Mouse (Mus musculus): ENCODE measurements around the gene Zscan26. TPM values are rescaled to one million over a fixed set of nuclear protein-coding genes. Genes with fewer than 3 reads are reported as not detected.
"Not testable (repeated sequence)": the region's sequence is repeated elsewhere in the genome, so short reads cannot be mapped to it uniquely, and the experiment has no call there.

Zscan26 gene
- 10 to 100 TPM; 22.2 to 25.9 TPM for total RNA-seq (2021)
- long read RNA-seq, experiment 1, full-length matches to known transcripts = 3 of 3 reads
- long read RNA-seq, experiment 1, partial matches to known transcripts = 0 of 3 reads
- long read RNA-seq, experiment 1, other reads (novel, unspliced or antisense) = 0 of 3 reads
- long read RNA-seq, experiment 2, full-length matches to known transcripts = 1 of 3 reads
- long read RNA-seq, experiment 2, partial matches to known transcripts = 0 of 3 reads
- long read RNA-seq, experiment 2, other reads (novel, unspliced or antisense) = 2 of 3 reads

DNA sequence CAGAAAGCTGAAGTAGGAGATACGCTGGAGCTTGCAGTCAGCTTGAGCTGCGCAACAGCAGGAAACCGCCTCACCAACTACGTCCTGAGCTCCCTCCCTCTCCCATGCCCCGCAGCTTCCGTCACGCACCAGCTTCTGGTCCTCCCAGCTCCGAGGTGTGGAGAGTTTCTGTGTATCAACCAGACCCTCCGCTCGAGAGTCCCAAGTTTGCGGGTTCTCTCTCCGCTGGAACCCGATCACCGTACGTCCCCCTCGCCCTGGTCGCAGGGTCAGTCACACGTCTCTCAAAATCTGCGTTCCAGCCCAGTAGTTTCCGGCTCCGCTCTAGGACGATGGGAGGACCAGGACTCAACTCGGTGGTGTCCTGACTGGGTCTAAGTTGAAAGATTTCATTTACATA lies at the start of gene Zscan26:
Zscan26 (minus strand) TSS at position 282 of the 400 bp plus-strand sequence.
- peak; percentile 90 to 94 for DNase-seq

DNA sequence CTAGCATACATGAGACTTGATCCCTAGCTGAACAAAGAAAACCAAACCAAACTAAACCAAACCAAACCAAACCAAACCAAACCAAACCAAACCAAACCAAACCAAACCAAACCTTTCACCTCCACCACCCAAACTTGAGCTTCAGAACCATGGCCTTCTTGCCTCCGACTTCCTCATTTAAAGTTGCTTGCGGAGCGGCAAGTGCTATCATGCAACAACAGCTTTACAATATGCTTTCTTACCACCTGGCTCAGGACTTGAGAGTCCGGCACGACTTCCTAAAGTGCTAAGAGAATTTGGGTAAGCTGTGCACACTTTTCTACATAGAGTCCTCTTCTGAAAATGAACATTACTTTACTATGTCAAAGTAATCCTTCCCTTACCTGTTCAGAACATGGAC lies 48.8 kb upstream of the Zscan26 start:
- no peak for DNase-seq

DNA sequence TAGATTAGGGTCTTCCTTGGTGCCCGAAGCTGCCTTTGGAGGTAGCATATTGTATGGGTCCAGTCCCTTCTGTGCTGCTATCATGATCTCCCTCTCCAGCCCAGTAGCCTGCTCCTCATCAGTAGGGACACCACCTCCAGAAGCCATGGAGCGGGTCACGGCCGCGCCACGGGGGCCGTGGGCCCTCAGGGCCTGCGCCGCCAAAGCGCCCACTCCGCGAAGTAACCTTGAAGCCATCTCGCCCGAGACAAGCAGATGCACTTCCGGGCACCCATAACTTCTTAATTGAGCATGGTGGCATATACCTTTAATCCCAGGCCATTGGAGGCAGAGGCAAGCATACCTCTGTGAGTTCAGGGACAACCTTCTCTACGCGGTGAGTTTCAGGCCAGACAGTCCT lies 47.7 kb upstream of the Zscan26 start, which contains the start of gene Gm11273:
Gm11273 (minus strand) TSS at position 237 of the 400 bp plus-strand sequence.
- DNase-seq = not testable (repeated sequence)

DNA sequence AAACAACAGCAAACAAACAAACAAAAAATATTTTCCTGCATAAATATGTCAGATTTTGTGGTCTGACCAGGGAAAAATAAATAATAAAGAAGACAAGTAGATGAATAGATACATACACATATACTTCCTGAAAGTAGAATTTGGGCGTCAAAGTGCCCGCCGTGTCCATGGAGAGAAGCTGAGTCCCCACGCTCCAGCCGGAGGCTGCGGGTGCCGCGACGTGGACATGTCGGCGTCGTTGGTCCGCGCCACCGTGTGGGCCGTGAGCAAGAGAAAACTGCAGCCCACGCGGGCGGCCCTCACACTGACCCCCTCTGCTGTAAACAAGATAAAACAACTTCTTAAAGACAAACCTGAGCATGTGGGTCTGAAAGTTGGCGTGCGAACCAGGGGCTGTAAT lies 41.5 kb upstream of the Zscan26 start, which contains the start of gene AK157302:
AK157302 (plus strand) TSS at position 144 of the 400 bp plus-strand sequence.
- DNase-seq = no peak

DNA sequence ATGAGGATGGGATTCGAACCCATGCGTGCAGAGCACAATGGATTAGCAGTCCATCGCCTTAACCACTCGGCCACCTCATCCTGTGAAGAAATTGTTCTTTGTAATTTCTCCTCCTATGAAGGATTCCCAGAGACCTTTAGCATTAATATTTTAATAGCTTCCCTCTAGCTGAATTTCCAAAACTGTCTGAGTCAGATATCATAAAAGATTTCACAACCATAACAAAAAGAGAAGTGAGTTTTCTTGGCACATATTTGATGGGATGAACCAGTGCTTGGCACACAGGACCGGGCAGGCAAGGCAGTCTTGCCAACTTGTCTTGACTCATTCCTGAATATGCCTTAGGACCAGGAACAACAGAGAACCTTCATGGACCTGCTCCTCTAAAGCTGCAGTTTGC lies 39.3 kb upstream of the Zscan26 start:
- no peak for DNase-seq

DNA sequence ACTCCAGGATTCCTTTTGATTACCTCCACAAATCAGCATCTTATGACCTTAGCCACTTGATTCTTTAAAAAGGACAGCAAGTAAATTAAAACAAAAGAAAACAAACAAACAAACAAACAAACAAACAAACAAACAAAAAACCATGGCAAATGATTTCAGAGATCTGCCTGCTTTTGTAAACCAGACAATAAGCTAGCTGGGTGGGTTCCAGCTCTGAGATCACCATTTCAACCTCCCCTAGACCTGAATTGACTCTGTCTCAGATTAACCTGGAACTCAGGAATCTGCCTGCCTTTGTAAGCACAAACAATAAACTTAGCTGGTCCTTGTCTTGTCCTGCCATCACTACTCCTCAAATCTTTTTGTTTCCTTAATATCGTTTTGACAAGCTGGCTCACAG lies 33.4 kb upstream of the Zscan26 start:
- no peak for DNase-seq

DNA sequence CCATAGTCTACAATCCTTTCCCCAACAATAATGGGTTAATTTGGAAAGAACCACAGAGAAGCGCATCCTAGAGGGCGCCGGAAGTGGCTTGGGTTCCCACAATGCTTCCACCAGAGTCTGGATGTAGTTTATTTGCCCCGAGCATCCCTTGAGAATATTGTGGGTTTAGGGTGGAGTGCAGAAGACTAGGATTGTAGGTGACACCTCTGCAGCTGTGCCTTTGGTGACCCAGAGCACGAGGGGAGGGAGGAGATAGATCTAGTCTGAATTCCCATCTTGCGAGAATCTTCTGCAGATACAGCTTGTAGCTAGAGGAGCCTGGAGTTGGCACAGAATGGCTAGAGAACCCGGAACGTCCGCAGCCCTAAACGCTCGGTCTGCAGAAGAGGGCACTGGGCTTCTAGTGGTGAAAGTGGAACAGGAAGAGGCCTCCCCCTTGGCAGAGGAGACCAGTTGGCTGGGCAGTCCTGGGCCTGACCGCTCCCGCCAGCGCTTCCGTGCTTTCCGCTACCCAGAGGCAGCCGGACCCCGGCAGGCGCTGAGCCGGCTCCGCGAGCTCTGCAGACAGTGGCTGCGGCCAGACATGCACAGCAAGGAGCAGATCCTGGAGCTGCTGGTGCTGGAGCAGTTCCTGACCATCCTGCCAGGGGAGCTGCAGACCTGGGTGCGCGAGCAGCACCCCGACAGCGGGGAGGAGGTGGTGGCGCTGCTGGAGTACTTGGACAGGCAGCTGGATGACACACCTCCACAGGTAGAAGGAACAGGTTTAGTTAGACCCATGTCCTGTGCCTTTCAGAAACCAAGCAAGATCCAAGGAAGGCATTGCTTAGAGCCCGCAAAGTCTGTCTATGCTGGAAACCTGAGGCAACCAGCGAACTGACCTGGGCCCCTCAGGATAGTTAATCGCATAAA lies 25.5 kb upstream of the Zscan26 start, which contains the start of the genes Zkscan4 and Gm10065:
Zkscan4 (plus strand) TSS at position 149 of the 912 bp plus-strand sequence.
Gm10065 (minus strand) TSS at position 683 of the 912 bp plus-strand sequence.
- DNase-seq = peak; percentile 67 to 80

DNA sequence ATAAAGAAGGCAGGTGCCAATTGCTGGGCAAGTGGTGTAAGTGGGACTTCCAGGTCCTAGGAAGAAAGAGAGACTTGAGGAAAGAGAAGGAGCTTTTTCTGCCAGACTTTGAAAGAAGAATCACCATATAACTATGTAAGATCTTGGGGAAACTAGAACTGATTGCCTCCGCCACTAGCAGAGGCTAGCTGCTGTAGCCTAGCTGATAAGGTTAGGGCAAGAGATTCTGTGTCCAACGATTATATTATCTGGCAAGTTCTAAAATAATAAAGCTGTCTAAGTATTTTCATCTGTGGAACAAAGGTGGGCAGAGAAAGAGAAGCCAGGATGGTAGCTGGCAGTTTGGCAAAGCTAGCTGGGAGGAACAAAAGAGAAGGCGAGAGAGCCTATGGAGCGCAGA lies 18.9 kb upstream of the Zscan26 start:
- DNase-seq = no peak

DNA sequence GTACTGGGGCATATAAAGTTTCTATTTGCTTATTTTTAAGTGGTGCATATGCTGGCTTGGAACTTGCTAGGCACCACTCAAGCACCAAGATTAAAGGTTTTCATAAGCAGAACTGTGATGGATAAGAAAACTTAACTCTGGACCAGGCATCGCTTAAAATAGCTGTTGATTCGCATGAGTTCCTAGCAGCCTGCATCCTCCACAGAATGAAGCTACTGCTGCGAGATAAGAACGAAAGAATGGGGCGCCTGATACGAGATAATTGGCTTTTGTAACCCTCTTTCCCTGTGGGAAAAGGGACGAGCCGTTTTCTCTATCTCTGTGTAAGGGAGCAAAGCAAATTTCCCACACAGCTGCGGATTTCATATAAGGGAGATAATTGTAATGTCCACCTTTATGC lies 15.6 kb upstream of the Zscan26 start:
- DNase-seq = no peak

DNA sequence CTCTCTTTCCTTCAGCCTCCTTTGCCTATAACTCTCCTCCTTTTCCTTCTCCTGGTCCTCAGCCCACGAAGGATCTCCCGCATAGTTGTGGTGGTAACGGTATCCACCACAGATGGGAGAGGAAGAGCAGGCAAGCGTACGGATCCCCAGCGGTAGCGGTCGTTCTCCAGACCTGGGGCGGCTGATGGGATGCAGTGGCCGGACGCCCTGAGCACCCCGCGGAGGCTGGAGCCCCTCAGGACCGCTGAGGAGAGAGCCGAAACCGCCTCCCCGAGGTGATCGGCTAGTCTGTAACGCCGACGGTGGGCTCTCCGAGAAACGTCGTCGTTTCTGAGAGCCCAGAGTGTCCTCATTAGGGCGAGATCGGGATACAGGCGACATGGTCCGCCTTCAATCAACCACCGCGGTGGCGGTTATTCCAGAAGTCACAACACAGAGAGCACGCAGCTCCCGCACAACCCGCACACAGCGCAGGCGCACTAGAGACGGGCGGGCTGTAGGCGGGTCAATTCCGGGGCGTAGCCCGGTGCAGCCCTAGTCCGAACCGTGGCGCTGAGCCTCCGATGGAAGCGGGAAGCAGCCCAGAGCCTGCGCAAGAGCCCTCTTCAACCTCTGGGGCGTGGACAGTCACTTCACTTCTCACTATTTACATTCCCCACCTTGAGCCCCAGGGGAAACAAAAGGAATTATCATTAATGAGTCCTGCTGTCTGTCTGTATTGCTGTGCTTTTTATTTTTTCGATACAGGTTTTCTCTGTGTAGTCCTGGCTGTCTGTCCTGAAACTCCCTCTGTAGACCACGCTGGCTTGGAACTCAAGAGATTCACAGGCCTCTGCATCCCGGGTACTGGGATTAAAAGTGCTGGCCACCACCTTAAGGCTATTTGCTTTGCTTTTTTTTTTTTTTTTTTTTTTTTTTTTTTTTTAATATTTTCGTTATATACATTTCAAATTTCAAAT lies 14.8 kb upstream of the Zscan26 start, which contains the start of gene Nkapl:
Nkapl (minus strand) TSS at position 449 of the 959 bp plus-strand sequence.
- peak; percentile 89 to 92 for DNase-seq

DNA sequence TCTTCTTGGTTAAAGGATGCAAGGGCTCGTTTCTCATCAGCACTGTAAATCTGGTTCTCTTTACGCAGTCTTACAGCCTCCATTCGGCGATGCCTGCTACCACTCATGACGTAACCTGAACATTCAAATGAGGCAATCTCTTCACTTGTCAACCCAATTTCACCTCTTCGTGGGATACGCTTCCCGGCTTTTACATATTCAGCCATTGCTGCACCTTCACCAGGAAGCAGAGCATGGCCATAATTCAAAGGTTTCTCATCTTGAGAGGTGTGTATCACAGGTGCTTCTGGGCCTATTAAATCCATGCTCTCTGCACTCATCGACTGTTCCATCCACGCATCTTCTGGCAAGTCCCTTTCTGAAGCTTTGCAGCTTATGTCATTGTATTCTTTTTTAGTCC lies 13.8 kb upstream of the Zscan26 start:
- no peak for DNase-seq

DNA sequence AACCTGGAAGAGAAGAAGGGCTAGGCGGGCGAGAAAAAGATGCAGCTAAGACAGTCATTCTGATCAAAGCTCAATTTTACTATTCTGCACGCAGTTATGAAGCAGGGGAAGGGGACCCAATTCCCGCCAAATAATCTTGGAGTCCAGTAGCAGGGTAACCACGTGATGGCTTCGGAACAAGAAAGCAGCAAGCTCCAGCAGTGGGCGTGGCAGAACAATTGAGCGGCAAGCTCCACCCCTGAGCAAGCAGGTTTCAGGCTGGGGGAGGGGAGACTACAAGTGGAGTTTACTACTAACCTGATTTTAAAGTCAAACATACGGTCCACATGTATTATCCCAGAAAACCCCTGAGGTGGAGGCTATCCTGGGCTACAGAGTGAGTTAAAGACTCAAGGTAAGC lies 9.0 kb upstream of the Zscan26 start:
- DNase-seq = not testable (repeated sequence)

DNA sequence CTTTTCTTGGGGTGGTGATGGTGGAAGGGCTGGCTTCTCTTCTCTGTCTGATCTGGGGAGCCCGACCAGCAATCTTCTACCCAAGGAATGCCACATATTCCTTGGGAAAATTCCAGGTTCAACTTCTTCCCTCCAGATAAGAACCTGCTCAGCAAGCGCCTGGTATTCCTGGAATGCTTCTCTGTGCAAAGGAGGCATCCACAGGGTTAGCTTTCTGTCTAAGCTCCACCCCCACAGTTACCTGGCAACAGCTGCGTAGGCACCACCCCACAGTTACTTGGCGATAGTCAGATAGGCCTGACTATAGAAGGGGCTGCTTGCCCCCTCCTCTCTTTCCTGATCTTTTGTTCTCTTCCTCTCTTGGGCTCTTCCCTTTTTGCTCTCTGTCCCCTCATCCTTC lies 2.8 kb upstream of the Zscan26 start:
- DNase-seq = no peak

DNA sequence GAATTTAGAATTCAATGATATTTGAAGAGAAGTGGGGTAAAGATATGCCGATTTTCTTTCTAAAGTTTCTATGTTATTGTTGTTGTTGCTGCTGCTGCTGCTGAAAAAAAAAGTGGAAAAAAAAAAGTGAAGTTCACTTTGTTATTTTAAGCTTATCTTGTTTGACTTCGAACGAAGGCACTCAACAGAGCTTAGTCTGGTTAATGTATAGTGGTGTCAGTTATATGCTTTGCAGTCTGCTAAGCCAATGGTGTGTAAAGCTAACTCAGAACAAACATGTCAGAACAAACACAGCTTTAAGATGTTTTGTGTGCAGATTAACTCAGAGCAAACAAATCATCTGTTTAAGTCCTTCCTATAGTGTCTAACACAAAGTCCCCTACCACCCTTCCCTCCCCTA lies 603 bp upstream of the Zscan26 start:
- no peak for DNase-seq

DNA sequence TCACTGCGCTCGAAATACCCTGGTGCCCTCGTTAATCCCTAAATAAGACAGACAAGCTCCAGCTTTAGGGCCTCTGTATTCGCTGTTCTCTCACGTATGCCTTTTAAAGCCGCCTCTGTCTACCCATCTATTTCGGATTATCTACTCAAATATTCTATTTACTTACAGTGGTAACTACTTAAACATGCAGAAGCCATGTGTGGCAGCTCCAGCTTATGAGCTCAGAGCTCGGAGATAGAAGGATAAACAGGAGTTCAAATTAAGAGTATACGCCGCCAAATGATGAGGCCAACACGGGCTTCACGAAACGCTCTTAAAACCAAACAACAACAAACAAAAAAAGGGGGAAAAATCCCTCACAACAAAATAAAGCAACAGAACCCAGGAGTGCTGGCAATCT lies 488 bp downstream of the Zscan26 start:
- no peak for DNase-seq

DNA sequence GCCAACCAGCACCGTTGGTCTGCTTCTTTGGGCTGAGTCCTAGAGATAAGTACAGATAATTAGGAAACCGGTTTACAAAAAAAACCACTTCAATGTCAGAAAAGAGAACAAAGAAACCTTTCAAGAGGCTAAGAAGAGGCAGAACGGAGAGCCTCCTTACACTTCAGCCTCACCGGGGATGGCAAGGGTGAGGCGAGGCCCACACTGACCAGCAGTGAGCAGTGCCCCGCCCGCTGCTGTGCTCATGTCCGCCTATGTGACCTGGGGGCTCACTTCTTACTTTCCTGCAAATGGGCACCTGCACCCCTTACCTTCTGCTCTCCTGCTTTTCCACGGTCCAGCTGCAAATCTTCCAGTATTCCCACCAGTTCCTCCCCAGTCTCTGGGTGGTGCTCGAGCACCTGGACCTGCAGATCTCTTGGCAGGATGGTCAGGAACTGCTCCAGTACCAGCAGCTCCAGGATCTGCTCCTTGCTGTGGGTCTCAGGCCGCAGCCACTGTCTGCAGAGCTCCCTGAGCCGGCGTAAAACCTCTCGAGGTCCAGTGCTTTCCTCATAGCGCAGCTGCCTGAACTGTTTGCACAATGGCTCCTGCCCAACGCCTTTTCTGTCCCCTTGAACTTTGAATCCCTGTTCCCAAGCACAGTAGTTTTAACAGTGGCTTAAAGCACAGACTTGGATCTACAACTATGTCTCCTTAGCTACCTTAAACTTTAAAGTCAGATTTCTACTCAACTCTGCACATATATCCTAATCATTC lies 5.5 kb downstream of the Zscan26 start:
- no peak for DNase-seq

DNA sequence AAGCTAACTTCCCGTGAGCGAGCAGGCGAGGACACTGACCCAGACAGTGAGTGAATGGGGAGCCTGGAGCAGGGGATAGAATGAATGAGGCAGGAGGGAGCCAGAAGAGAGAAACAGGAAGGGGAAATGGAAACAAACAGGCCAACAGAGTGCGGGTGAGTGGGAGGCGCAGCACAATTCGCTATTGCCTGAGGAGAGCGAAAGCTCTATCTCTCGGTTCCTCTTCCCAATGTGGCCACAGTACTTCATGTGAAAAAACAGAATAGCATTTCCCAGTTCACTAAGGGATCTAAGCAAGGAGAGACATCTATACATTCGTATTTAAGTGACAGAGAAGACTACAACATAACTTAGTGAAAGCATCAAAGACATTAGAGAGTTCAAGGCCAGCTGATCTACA lies 6.7 kb downstream of the Zscan26 start:
- peak in 1 of 2 experiments; percentile 33 for DNase-seq

DNA sequence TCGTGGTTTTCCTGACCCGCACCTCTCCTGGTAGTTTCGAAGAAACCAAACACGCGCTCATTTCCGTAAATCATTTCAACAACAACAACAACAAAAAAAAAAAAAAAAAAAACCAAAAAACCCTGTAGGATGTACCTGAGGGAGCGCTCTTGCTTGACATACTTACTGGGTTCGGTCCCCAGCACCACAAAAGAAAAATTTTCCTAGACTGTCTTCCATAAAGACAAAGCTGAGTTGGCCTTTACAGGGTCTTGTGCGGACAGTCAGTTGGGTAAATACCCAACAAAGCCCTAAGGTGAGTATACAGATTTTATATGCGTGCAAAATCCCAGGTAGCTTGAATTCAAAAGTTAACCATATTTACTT lies 12.3 kb downstream of the Zscan26 start:
- DNase-seq = no peak

DNA sequence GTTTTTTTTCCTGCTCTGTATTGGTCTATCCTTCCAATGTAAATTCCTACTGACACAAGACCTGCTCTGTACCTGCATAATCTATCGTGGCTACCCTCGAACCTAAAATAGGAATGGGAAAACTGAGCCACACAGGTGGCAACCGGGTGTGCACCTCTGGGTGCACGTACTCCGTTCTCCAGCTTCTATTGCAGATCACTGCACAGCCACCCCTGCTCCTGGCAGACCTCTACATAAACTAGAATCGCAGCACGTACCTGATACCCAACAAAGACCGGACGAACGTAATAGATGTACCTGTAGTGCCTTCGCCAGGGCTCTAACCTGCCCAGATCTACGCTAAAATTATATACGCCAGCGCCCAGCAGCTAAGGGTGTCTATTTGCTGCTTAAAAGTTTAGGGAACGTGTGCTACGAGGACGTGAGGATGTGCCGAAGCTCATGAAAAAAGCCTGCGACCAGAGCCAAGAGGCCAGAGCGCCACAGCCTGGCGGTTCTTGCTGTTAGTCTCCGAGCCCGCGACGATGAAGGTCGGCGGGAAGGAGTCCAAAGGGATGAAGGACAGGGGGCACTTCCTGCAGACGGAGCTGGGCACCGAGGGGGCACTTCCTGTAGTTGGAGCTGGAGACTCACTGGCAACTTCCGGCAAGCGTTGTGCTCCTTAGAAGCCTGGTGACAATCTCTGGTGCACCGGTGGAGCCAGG lies 12.9 kb downstream of the Zscan26 start, which contains the start of gene Pgbd1:
Pgbd1 (minus strand) TSS at position 556 of the 704 bp plus-strand sequence.
- DNase-seq = peak; percentile 50 to 67

DNA sequence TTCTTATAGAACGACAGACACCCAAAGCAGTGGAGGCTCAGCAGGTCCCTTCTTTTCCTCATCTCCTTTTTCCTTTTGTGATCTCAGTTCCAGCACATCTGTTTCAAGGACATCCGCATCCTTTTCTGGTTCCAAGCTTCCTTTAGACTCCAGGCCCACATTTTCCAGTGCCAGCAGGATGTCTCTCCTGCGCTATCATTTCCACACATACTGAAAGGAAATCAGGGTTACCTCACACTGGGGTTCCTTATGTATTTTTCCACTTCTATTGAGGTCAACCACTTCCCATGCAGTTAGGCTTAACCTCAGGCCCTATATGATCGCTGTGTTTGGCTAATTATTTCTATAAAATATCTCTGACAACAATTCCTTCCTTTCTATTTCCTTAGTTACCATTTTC lies 18.1 kb downstream of the Zscan26 start:
- no peak for DNase-seq
